Mouse (Mus musculus): ENCODE data around the gene Oaz3.

GRCm38 (mm10) chr3:94482764-94483385, 39.2 kb upstream of the Oaz3 start:
- TF ChIP-seq CTCF (IDR thresholded peaks at IDR 0.05; ENCODE audit: low read depth): no peak
- no peak for TF ChIP-seq EP300 (IDR thresholded peaks at IDR 0.05; ENCODE audit: low read depth)
